Mouse (Mus musculus) liver, postnatal 0 days (tissue): ENCODE results near the gene P2rx5.

ENCODE experiments used
- CTCF ChIP-seq: sonication (generic); IDR thresholded peaks from 2 replicates; pipeline ENCODE4 v1.5.1; 2016; ENCODE audit warnings: antibody characterized with exemption, low read depth
- EP300 ChIP-seq: IDR thresholded peaks from 2 replicates; pipeline ENCODE4 v1.6.1; 2016; ENCODE audit warnings: antibody characterized with exemption, low read depth, mild to moderate bottlenecking

GRCm38 (mm10) chr11:73213956-73214355, 53.7 kb downstream of the P2rx5 start:
- no peak for TF ChIP-seq CTCF
- no peak for TF ChIP-seq EP300
